Mouse (Mus musculus) olfactory bulb, adult 2 months (tissue): ENCODE results near the gene Ptpdc1. TPM values are rescaled to one million over a fixed set of nuclear protein-coding genes. Genes with fewer than 3 reads are reported as not detected.

Experiments
- H3K27ac ChIP-seq: fragments of 200-500 bp; 2 replicates; pipeline ENCODE4 v1.5.1; 2012; ENCODE audit warnings: low read depth, low read length; ENCODE audit not compliant: insufficient read depth
- H3K4me1 ChIP-seq: fragments of 200-500 bp; 2 replicates; pipeline ENCODE4 v1.6.1; 2012; ENCODE audit warnings: low read length; ENCODE audit not compliant: control insufficient read depth, insufficient read depth
- H3K4me3 ChIP-seq: fragments of 200-500 bp; 2 replicates; pipeline ENCODE4 v1.5.1; 2012; ENCODE audit warnings: mild to moderate bottlenecking, low read depth, low read length, moderate library complexity; ENCODE audit not compliant: insufficient read depth
- CTCF ChIP-seq: fragments of 200-500 bp; IDR thresholded peaks from 2 replicates; pipeline ENCODE4 v1.5.1; 2012; ENCODE audit warnings: low read depth, mild to moderate bottlenecking, low read length, moderate library complexity; ENCODE audit not compliant: insufficient read depth
- POLR2A ChIP-seq: fragments of 200-500 bp; IDR thresholded peaks from 2 replicates; pipeline ENCODE4 v1.6.1; 2012; ENCODE audit warnings: mild to moderate bottlenecking, low read depth, low read length, moderate library complexity; ENCODE audit not compliant: insufficient read depth
- WGBS: fragments of 180-500 bp; shearing (Covaris S2); methylation state at CpG from one replicate; pipeline ENCODE4 v1.1.7; 2018; 5-methylcytosine and 5-hydroxymethylcytosine counted together
- polyA plus RNA-seq: library from polyadenylated mRNA; stranded (reverse); fragments of >200 nt; gene quantifications from 2 replicates; pipeline ENCODE4 v1.2.4, GENCODE M21; 2012; ENCODE audit warnings: low replicate concordance; ENCODE audit not compliant: missing spikeins, insufficient read depth, insufficient read length

The Ptpdc1 gene
- polyA plus RNA-seq, 1 experiment: not detected

DNA sequence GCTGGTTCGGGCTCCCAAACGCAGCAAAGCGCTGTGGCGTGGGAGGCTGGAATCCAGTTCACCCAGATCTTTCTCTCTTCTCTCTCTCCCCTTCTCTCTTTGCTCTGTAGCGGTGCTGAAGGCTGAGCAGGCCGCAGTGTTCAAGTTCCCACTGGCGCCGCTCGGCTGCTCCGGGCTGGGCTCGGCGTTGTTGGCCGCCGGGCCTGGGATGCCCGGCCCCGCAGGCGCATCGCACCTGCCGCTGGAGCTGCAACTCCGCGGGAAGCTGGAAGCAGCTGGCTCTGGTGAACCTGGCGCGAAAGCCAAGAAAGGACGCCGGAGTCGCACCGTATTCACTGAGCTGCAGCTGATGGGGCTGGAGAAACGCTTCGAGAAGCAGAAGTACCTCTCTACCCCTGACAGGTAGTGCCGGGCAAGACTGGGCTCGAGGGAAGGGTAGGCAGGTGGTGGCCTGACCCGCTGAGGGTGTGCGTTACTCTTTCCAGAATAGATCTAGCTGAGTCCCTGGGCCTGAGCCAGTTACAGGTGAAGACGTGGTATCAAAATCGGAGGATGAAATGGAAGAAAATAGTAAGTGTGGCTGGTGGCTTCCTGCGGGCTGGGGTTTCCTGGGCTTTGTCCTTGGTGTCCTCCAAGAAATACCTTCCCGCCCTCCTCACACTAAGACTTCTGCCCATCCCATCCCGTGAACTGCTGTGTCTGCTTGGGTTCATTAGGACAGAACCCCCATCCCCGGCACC is 39.6 kb upstream of the Ptpdc1 start:
- Histone ChIP-seq H3K27ac (no peak overlapping the region), H3K4me1 (peaks cover 26% of the 10 kb centered on the region), H3K4me3 (no peak overlapping the region)
- TF ChIP-seq POLR2A (no peak), CTCF (no peak)
- WGBS: 4% methylated on average over 39 of the region's 39 CpGs

- TF ChIP-seq CTCF (no peak), POLR2A (no peak)
- 40% methylated on average over 7 of the region's 7 CpGs for WGBS
- no peak overlapping the region for H3K27ac ChIP-seq
- peaks cover 21% of the 10 kb centered on the region for H3K4me1 ChIP-seq
- no peak overlapping the region for H3K4me3 ChIP-seq
These were observed 38.5 kb upstream of the Ptpdc1 start for GRCm38 (mm10) chr13:48663988-48664339.

- 16% methylated on average over 54 of the region's 54 CpGs for WGBS
- H3K4me1 ChIP-seq: peaks cover 17% of the 10 kb centered on the region
- no peak overlapping the region for H3K27ac ChIP-seq
- no peak overlapping the region for H3K4me3 ChIP-seq
- TF ChIP-seq CTCF (no peak), POLR2A (no peak)
These were observed 37.9 kb upstream of the Ptpdc1 start for GRCm38 (mm10) chr13:48663211-48663987.

DNA sequence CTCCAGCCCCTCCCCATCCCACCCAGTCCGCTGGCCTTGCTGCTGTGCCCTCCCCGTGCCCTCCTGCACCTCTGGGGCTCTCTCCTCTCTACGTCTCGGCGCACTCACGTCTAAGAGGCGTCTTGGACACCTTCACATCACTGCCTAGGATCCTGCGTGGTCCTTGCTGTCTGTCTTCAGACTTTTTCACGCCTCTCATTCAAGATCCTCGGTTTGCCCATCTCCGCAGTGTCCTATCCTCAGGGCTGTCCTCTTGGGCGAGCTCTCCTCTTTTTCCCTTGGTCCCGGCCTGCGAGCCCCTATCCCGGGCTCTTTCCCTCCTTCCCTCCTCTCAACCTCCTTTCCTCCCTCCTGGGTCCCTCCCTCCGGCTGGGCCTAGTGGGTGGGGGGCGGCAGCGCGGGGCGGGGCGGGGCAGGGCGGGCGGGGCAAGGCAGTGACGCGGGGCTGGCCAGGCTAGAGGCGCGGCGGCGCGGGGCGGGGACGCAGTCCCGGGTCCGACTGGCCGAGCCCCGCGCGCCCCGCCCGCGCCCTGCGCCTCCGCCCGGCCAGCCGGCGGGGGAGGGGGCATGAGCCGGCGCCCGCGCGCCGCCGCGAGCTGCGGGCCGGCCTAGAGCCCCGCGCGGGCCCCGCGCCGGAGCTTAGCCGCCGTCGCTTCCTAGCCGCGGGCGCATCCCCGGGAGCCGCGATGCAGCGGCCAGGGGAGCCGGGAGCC is 37.1 kb upstream of the Ptpdc1 start, which contains the start of gene Barx1:
Gene Barx1 (plus strand): TSS at position 568 of the 713 bp plus-strand sequence.
- Histone ChIP-seq H3K4me3 (no peak within 1 kb of the TSS), H3K27ac (no peak within 1 kb of the TSS), H3K4me1 (peaks cover 17% of the 10 kb centered on the region)
- 4% methylated on average over 68 of the region's 73 CpGs for WGBS
- TF ChIP-seq CTCF: no peak
- no peak for TF ChIP-seq POLR2A

DNA sequence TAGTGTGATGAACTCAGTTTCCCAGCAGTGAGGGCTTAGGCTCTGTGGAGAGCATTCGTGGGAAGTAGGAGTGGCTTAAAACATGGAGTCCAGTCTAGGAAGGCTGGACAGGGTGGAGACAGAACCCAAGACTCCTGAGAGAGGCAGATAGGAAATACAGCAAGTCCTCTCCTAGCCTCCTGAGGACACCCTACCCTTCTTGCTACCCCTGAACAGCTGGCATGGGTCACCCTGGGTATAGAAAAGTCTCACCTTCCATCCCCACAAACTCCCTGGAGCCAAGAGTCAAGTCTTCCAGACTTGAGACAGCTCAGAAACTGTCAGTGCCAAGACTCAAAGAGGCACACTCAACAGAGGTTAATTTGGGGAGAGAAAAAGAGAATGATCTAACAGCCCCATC is 36.1 kb upstream of the Ptpdc1 start:
- WGBS: 4% methylated on average over 1 of the region's 1 CpGs

GRCm38 (mm10) chr13:48660741-48661140 is 35.3 kb upstream of the Ptpdc1 start:
- WGBS: 14% methylated on average over 6 of the region's 6 CpGs
- H3K4me1 ChIP-seq: peaks cover 13% of the 10 kb centered on the region
- no peak overlapping the region for H3K4me3 ChIP-seq
- no peak overlapping the region for H3K27ac ChIP-seq
- no peak for TF ChIP-seq POLR2A
- no peak for TF ChIP-seq CTCF

More for the DNA sequence above, 36.1 kb upstream of the Ptpdc1 start:
- TF ChIP-seq POLR2A (no peak), CTCF (no peak)
- H3K27ac ChIP-seq: no peak overlapping the region
- H3K4me1 ChIP-seq: peaks cover 17% of the 10 kb centered on the region
- no peak overlapping the region for H3K4me3 ChIP-seq

DNA sequence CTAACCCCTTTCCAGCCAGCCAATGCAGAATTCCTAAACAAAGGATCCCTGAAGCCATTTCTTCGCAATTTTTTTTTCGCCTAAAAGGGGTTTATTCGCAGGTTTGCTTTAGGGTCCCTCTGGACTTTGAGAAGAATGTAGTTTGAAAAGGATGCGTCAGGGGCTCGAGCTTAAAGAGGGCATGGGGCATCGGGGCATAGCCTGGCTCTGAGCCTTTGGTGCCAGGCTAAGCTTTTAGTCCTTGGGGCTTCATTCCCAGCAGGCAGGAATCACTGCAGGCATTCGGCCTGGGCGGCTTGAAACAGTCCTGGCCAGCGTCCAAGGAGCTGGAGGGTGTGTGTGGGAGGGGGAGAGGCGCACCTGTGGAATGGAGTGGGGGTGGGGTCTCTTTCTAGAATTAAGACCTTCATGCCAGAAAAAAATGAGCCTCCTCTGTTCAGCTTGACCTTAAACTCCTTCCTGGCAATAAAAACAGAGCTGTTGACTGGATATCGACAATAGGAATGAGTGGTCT is 34.8 kb upstream of the Ptpdc1 start:
- Histone ChIP-seq H3K4me1 (peaks cover 12% of the 10 kb centered on the region), H3K4me3 (no peak overlapping the region), H3K27ac (no peak overlapping the region)
- WGBS: 4% methylated on average over 11 of the region's 11 CpGs
- no peak for TF ChIP-seq CTCF

GRCm38 (mm10) chr13:48659254-48660220 is 34.1 kb upstream of the Ptpdc1 start:
- Histone ChIP-seq H3K4me1 (peaks cover 5% of the 10 kb centered on the region), H3K27ac (no peak overlapping the region), H3K4me3 (no peak overlapping the region)
- TF ChIP-seq CTCF (no peak), POLR2A (no peak)
- 3% methylated on average over 38 of the region's 38 CpGs for WGBS
